Mouse (Mus musculus) limb, embryonic 10.5 days (tissue): ENCODE data around the gene Best1. TPM values are rescaled to one million over a fixed set of nuclear protein-coding genes. Genes with fewer than 3 reads are reported as not detected.
"Not testable (repeated sequence)": the region's sequence is repeated elsewhere in the genome, so short reads cannot be mapped to it uniquely, and the experiment has no call there.

ENCODE experiments used
- DNase-seq: peaks from one replicate; pipeline ENCODE4 v3.0.0-alpha.2; 2017; ENCODE audit warnings: low spot score
- H3K27ac ChIP-seq: fragments of 300-500 bp; sonication (generic); 2 replicates; pipeline ENCODE4 v1.5.1; 2016; ENCODE audit warnings: mild to moderate bottlenecking
- H3K27me3 ChIP-seq: fragments of 300-500 bp; sonication (generic); 2 replicates; pipeline ENCODE4 v1.6.1; 2016; ENCODE audit warnings: low read depth, mild to moderate bottlenecking; ENCODE audit not compliant: poor library complexity, severe bottlenecking
- H3K36me3 ChIP-seq: fragments of 300-500 bp; sonication (generic); 2 replicates; pipeline ENCODE4 v1.6.1; 2016; ENCODE audit warnings: mild to moderate bottlenecking, moderate library complexity
- H3K4me1 ChIP-seq: fragments of 300-500 bp; sonication (generic); 2 replicates; pipeline ENCODE4 v1.6.1; 2016
- H3K4me3 ChIP-seq: fragments of 300-500 bp; sonication (generic); 2 replicates; pipeline ENCODE4 v1.5.1; 2016; ENCODE audit warnings: mild to moderate bottlenecking, moderate library complexity
- H3K9me3 ChIP-seq: fragments of 300-500 bp; sonication (generic); replicated peaks from 2 replicates; pipeline ENCODE4 v1.6.1; 2016; ENCODE audit warnings: mild to moderate bottlenecking
- WGBS: fragments of 180-500 bp; shearing (Covaris S2); methylation state at CpG from one replicate; pipeline ENCODE4 v1.1.7; 2016; 5-methylcytosine and 5-hydroxymethylcytosine counted together
- polyA plus RNA-seq: library from polyadenylated mRNA; unstranded; fragments of >200 nt; fragmentation: Nextera tagmentation; extraction: Ambion mirVana; gene quantifications from 2 replicates; pipeline ENCODE4 v1.2.1, GENCODE M21; 2016

Best1 gene
- polyA plus RNA-seq, 1 experiment from 2014 or later: 2.3 TPM

GRCm38 (mm10) chr19:9982852-9983542 is 18.4 kb downstream of the Best1 start:
- H3K9me3 ChIP-seq: no peaks in the 10 kb centered on the region
- H3K4me1 ChIP-seq: peaks cover 36% of the 10 kb centered on the region
- H3K27me3 ChIP-seq: no peaks in the 10 kb centered on the region
- H3K4me3 ChIP-seq: peak overlapping the region; percentile 74
- under 1% methylated on average over 31 of the region's 31 CpGs for WGBS
- DNase-seq: no peak
- H3K36me3 ChIP-seq: peaks cover 30% of the 10 kb centered on the region
- H3K27ac ChIP-seq: peak overlapping the region; percentile 92

DNA sequence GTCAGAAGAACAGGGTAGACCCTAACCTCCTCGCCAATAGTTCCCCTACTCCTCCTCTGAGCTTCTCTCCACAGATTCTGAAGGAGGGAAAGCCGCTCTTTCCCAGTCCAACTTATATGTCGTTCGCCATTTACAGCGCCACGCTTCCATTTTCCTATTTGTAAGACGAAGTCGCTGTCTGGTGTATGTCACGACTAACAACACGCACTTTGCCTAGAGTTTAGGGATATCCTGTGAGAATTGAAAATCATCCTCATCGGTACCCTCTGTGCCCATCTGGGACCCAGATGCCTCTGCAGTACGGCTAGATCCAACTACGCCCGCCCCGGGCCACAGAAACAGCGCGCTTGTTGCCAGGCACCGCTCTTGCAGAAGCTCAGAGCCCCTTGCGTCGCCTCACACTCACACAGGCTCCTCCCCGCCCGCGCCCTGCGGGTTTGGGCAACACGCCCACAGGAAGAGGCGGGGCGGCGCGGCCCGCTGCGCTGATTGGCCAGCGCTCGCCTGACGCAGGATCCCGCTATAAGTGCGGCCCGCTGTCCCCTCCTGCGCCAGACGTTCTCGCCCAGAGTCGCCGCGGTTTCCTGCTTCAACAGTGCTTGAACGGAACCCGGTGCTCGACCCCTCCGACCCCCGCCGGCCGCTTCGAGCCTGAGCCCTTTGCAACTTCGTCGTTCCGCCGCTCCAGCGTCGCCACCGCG is 19.1 kb downstream of the Best1 start:
- Histone ChIP-seq H3K4me3 (peak overlapping the region; percentile 74), H3K9me3 (no peaks in the 10 kb centered on the region)
- DNase-seq: peak; percentile 98

GRCm38 (mm10) chr19:9981621-9982020 is 19.8 kb downstream of the Best1 start:
- peak overlapping the region; percentile 92 for H3K27ac ChIP-seq
- peaks cover 28% of the 10 kb centered on the region for H3K36me3 ChIP-seq
- peaks cover 22% of the 10 kb centered on the region for H3K4me1 ChIP-seq
- H3K9me3 ChIP-seq: no peaks in the 10 kb centered on the region
- 79% methylated on average over 4 of the region's 4 CpGs for WGBS
- no peak for DNase-seq
- no peaks in the 10 kb centered on the region for H3K27me3 ChIP-seq
- H3K4me3 ChIP-seq: peak overlapping the region; percentile 74

More for the DNA sequence above, 19.1 kb downstream of the Best1 start:
- H3K36me3 ChIP-seq: peaks cover 30% of the 10 kb centered on the region
- H3K4me1 ChIP-seq: peaks cover 29% of the 10 kb centered on the region
- no peaks in the 10 kb centered on the region for H3K27me3 ChIP-seq
- peak overlapping the region; percentile 92 for H3K27ac ChIP-seq
- under 1% methylated on average over 58 of the region's 59 CpGs for WGBS

- Histone ChIP-seq H3K36me3 (peaks cover 15% of the 10 kb centered on the region), H3K27me3 (no peaks in the 10 kb centered on the region), H3K4me3 (peak within 1 kb of the TSS; percentile 74; the same call in 1 of the 2 replicates), H3K9me3 (no peaks in the 10 kb centered on the region), H3K27ac (peak within 1 kb of the TSS; percentile 92), H3K4me1 (peaks cover 23% of the 10 kb centered on the region)
- 96% methylated on average over 4 of the region's 4 CpGs for WGBS
- DNase-seq: no peak
Observed at GRCm38 (mm10) chr19:9980258-9980657, 21.2 kb downstream of the Best1 start, which contains the start of gene Fth1. Gene Fth1 (plus strand): TSS chr19:9980598.

- Histone ChIP-seq H3K36me3 (peaks cover 4% of the 10 kb centered on the region), H3K4me3 (no peak overlapping the region), H3K4me1 (peaks cover 24% of the 10 kb centered on the region), H3K9me3 (no peaks in the 10 kb centered on the region), H3K27me3 (no peaks in the 10 kb centered on the region), H3K27ac (no peak overlapping the region)
- no peak for DNase-seq
- WGBS: 84% methylated on average over 2 of the region's 2 CpGs
Observed at GRCm38 (mm10) chr19:9979156-9979555, 22.3 kb downstream of the Best1 start.

DNA sequence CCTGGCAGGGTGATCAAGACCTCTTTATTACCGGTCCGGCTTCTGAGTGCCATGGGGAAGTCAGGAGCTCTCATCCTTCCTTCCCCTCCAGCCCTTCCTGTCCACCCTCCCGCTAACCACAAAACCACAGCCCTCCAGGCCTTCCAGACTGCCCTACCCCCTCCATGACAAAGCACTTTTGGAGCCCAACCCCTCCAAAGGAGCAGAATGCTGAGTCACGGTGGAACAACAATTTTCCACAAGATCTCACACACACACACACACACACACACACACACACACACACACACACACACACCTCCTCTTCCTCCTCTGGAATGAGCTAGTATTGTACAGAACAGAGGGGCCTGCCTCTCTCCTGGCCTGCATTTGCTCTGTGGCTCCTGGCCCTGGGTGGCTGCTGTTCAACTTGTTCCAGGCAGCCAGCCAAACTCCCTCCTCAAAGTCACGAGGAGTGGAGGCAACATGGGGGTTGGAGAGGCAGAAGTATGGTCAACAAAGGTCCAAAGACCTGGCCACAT is 22.9 kb downstream of the Best1 start:
- H3K27ac ChIP-seq: no peak overlapping the region
- H3K4me1 ChIP-seq: peaks cover 17% of the 10 kb centered on the region
- no peaks in the 10 kb centered on the region for H3K36me3 ChIP-seq
- 69% methylated on average over 5 of the region's 5 CpGs for whole genome bisulfite sequencing
- H3K4me3 ChIP-seq: no peak overlapping the region
- no peak for DNase-seq
- no peaks in the 10 kb centered on the region for H3K27me3 ChIP-seq
- H3K9me3 ChIP-seq: no peaks in the 10 kb centered on the region

DNA sequence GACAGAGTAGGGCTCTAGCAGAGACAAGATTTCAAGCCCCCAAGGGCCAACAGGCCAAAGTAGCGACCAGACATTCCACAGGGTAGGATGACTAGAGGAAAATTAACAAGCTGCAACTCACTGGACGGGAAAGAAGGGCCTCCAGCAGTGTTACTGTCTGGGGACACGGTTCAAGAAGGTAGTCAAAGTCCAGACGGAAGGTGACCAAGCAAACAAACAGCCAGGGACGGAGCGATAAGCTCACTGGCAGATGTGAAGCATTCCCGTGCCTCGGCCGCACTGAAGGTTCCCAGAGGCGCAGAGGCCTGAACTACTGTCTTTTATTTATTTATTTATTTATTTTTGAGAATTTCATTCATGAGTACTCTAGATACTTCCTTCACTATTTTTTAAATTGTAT is 24.3 kb downstream of the Best1 start:
- WGBS: 84% methylated on average over 10 of the region's 10 CpGs

GRCm38 (mm10) chr19:9974853-9975252 is 26.6 kb downstream of the Best1 start:
- H3K27me3 ChIP-seq, H3K36me3 ChIP-seq, H3K4me3 ChIP-seq, H3K9me3 ChIP-seq, H3K27ac ChIP-seq, DNase-seq, H3K4me1 ChIP-seq: not testable (repeated sequence)
- WGBS: 81% methylated on average over 2 of the region's 2 CpGs

More for the DNA sequence above, 24.3 kb downstream of the Best1 start:
- Histone ChIP-seq H3K4me3 (no peak overlapping the region), H3K27ac (no peak overlapping the region), H3K9me3 (no peaks in the 10 kb centered on the region), H3K4me1 (peaks cover 13% of the 10 kb centered on the region), H3K27me3 (no peaks in the 10 kb centered on the region), H3K36me3 (no peaks in the 10 kb centered on the region)
- no peak for DNase-seq

DNA sequence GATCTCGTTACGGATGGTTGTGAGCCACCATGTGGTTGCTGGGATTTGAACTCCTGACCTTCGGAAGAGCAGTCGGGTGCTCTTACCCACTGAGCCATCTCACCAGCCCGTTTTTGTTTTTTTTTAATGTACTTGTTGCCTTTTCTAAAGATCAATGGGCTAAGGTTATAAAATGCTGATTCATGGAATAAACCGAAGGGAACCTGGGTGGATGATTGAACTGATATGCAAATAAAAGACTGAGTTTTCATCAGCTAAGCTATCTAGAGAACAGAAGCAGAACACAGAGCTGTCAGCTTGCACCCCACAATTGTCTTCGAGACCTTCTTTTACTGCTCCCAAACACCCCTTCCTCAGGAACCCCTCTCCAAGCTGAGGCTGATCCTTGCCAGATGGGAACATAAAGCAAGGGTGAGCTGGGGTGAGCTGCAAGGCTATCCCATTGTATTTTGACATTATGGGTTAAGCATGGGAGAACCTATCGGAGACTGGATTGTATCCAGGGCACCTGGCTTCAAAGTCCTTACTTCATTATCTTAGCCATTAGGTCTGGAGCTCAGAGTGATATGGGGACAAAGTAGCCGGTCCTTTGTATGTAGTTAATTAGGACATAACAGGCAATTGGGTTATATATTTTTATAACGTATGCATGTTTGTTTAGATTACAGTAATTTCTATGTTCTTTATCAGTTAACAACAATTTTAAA is 33.2 kb downstream of the Best1 start:
- Histone ChIP-seq H3K27ac (no peak overlapping the region), H3K4me3 (no peak overlapping the region), H3K4me1 (peaks cover 7% of the 10 kb centered on the region; the same call in 1 of the 2 replicates), H3K36me3 (no peaks in the 10 kb centered on the region), H3K27me3 (no peaks in the 10 kb centered on the region), H3K9me3 (no peaks in the 10 kb centered on the region)
- 85% methylated on average over 10 of the region's 10 CpGs for WGBS
- DNase-seq: no peak

GRCm38 (mm10) chr19:9966096-9966867 is 35.2 kb downstream of the Best1 start:
- WGBS: 56% methylated on average over 2 of the region's 2 CpGs
- H3K4me3 ChIP-seq: no peak overlapping the region
- DNase-seq: no peak
- no peak overlapping the region for H3K27ac ChIP-seq
- peaks cover 7% of the 10 kb centered on the region; the same call in 1 of the 2 replicates for H3K4me1 ChIP-seq
- no peaks in the 10 kb centered on the region for H3K9me3 ChIP-seq
- H3K36me3 ChIP-seq: no peaks in the 10 kb centered on the region
- H3K27me3 ChIP-seq: no peaks in the 10 kb centered on the region

DNA sequence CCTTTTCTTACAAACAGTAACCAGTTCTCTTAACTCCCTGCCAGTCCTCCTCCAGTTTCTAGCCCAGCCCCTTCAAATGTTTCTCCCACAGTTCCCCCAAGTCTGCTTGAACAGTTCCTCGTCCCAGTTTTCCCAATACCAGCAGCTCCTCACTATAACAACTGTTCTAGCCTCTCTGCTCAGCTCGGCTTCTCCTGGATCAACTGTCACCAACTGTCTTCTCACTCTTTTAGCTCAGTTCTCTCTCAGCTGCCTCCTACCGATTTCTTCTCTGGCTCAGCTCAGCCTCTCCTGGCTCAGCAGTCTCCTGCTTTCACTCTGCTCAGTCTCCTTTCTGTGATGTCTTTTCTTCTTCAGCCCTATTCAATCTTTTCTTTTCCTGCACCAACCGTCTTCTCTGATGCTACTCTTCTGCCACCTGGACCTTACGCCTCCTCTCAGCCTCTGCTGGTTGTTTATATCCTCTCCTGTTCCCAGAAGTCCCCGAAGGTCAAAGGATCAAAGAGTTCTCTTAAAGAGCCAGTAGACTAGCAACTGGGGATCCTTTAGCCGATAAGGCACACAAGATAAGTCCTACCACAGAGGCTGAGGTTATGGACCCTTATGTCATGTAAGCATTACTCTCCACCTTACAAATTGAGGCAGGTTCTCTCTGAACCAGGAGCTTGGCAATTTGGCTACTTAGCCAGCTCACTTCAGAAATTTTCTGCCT is 37.1 kb downstream of the Best1 start:
- no peak for DNase-seq
- Histone ChIP-seq H3K4me1 (peaks cover 7% of the 10 kb centered on the region; the same call in 1 of the 2 replicates), H3K27ac (no peak overlapping the region), H3K27me3 (no peaks in the 10 kb centered on the region), H3K9me3 (no peaks in the 10 kb centered on the region), H3K36me3 (no peaks in the 10 kb centered on the region), H3K4me3 (no peak overlapping the region)
- WGBS: 18% methylated on average over 7 of the region's 7 CpGs

DNA sequence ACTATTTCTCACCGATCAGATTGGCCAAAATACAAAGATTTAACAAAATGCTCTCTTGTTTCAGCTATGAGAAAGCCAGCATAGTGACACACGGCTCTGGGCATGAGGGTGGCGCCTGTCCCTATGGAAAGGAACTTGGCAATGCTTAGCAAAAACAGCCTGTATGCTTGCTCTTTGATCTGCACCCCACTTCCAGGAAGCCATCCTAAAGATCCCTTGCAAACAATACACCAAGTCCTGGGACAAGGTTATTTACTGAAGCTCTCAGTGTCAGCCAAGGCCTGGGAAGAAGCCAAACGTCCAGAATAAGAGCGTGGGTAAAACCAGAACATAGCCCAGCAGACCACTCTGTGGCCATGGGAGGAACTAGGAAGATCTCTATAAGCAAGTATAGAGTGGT is 40.7 kb downstream of the Best1 start:
- DNase-seq: no peak
- H3K4me1 ChIP-seq: peaks cover 7% of the 10 kb centered on the region; the same call in 1 of the 2 replicates
- no peaks in the 10 kb centered on the region for H3K36me3 ChIP-seq
- no peak overlapping the region for H3K27ac ChIP-seq
- no peaks in the 10 kb centered on the region for H3K9me3 ChIP-seq
- H3K27me3 ChIP-seq: no peaks in the 10 kb centered on the region
- H3K4me3 ChIP-seq: no peak overlapping the region
- WGBS: 81% methylated on average over 5 of the region's 5 CpGs
